Mouse (Mus musculus): ENCODE results near the gene Actr1a. TPM values are rescaled to one million over a fixed set of nuclear protein-coding genes. Genes with fewer than 3 reads are reported as not detected.

Gene Actr1a
- 17.4 and 47.0 TPM in 2 replicates for polyA plus RNA-seq (2012; ENCODE audit: low replicate concordance)

DNA sequence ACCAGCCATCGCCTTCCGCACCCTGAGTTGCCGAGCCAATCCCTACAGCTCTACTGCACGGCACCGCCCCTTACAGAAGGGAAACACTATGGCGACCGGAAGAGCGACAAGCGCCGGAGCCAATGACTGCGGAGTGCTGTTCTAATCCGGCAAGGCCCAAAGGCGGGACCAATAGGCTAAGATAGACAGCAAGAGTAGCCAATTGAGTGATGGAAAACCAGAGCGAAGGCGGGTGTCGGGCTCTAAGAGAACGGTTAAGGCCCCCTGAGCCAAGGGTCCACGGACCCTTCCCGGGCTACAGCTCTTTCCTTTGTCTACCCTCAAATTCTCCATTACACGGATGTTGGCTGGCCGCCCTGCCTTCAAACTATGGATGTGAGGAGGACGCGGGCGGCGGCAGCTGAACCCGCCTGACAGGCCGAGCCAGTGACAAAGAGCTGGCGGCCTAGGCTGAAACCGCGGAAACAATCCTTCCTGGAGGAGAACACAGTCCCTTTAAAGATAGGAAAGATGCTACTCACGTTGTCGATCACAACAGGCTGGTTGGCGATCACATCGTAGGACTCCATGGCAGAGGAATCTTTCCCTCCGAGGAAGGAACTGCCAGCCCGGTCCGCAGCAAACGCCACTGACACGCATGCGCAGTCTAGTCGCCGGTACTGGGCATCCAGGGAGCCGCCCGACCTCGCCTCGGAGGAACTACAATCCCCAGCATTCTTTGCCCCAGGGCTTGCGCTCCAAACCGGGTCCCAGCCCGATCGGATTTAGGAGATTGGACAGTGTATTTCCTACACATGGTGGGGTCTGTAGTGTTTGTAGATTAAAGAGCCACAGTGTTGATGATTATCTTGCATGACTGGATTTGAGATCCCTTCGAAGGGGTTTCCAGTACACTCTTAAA, at the start of gene Actr1a:
Gene Actr1a, minus strand, starts transcription at position 640 of the 901 bp plus-strand sequence.

DNA sequence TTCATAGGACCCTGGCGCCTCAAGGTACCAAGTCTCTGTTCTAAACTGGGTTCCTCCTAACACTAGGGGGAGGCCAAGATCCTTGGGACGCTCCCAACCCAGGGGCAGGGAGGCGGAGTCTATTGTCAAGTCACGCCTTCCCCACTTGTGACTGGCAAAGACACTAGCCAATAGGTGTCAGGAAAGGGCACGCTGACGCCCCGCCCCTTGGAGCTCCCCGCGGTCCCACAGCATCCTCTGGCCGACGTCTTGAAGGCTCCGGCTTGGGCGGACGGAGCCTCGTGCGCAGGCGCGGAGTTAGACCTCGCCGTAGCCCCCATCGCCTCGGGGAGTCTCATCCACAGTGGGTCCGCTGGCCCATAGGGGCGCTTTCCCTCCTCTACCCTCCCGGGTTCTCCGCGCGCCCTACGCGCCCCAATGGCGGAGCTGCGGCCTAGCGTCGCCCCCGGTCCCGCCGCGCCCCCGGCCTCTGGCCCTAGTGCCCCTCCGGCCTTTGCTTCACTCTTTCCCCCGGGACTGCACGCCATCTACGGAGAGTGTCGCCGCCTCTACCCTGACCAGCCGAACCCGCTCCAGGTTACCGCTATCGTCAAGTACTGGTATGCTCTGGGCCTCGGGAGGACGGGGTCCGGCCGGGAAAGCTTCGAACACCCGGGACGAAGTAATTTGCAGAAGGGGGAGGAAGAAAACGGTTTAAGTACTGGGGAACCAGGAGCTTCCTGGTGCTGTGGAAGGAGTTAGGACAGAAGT, 1.3 kb upstream of the Actr1a start, which contains the start of gene Sufu:
Gene Sufu, plus strand, starts transcription at position 211 of the 750 bp plus-strand sequence.

DNA sequence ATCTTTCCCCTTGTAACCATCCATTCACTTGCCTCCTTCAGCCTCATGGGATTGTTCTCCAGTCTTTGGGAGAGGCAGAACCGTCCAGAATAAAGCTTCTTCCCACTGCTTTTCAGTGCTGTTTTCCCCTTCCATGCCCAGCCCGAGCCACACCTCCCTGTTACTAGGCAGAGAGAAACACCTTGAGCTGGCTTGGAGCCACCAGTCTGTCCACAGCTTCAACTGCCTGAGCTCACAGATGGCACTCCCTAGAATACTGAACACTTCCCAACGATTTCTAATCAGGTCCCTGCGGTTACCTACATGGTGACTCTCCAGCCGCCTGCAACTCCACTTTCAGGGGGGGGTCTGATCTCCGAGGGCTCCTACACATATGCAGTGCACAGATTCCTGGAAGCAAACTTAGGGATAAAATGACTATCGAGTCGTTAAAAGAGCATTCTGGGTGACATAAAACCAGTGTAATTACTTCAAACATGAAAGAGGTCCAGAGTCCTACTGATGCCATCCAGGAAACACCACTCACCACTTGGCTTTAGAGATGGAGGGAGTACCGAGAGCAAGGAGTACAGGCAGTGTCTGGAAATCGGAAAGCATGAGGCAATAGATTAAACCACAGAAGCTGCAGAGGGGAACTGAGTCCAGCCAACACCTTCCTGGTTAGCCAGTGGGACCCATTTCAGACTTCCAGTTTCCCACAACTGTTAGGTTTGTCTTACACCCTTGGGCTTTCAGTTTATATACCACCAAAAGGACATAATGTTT, 45.2 kb downstream of the Actr1a start, which contains the start of gene 2310034G01Rik:
Gene 2310034G01Rik, minus strand, starts transcription at position 135 of the 765 bp plus-strand sequence.

DNA sequence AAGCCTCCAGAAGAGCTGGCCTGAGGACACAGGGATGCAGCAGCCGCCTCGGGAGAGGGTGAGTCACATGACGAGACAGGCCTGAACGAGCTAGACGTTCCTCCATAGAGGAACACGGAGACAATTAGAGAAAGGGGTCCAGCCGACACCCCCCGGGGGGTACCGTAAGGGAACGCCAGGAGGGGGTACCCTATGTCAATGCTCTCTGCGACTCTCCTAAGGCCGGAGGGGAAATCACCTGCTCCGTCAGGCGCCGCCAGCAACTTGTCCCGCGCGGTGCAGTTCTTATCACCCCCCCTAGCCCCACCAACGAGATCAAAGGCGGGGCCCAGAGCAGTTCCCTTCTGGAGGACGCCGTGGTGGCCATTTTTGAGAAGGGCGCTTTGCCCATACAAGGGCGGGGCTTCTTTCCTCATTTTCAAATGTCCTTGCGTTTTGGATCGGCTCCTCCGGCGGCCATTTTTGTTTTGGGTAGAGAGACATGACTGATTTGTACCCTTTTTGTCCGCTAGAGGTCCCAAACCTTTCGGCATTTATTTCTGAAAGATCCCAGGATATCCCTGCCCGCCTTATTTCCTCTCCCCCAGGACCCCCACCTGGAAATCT, 57.1 kb downstream of the Actr1a start, which contains the start of gene Cuedc2:
Gene Cuedc2, minus strand, starts transcription at position 372 of the 606 bp plus-strand sequence.

DNA sequence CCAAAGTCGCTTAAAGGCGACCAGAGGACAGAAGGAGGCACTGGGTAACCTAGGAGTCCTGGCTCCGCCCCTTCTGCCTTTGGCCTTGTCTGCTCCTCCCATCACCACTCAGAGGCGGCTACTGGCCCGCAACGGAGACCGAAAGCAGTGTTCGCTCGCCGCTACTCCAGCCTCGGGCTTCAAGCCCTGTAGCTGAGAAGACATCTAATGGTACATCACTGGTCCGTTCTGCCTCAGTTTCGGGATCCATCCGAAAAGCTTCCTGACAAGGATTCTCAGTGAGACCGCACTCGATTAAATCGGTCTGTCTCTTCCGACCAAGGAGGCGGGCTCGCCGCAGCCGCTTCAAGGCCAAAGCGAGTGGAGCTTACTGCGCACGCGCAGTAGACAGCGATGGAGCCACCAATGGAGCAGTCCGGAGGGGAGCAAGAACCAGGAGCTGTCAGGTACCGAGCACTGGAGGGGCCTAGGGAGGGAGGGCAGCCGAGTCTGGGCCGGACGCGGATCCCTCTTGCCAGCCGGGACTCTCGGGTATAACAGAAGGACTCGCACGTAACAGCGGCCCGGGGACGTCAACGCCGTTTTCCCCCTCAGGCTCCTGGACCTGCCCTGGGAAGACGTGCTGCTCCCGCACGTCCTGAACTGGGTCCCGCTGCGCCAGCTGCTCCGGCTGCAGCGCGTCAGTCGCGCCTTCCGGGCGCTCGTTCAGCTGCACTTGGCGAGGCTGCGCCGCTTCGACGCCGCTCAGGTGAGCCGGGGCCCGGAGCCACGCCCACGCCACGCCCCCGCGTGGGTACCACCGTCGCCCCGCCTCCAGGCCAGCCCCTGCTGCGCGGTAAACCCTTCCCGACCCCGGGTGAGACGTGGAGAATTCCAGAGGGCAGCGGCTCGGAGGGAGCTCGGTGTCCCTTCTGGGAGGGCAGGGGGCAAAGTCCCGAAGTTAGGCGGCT, 67.2 kb downstream of the Actr1a start, which contains the start of gene Fbxl15:
Gene Fbxl15, plus strand, starts transcription at position 104 of the 950 bp plus-strand sequence.

Other genes starting within 250 kb of the Actr1a start
- gene Pitx3, start 247.4 kb downstream of the Actr1a start, polyA plus RNA-seq (2012; ENCODE audit: low replicate concordance): not detected in 2 replicates
- gene Gbf1, start 243.2 kb downstream of the Actr1a start, polyA plus RNA-seq (2012; ENCODE audit: low replicate concordance): 511 and 517 TPM in 2 replicates
- 60.6 and 91.2 TPM in 2 replicates for gene Nfkb2, start 91.4 kb downstream of the Actr1a start, polyA plus RNA-seq (2012; ENCODE audit: low replicate concordance)
- 7.5 and 12.5 TPM in 2 replicates for gene Psd, start 68.6 kb downstream of the Actr1a start, polyA plus RNA-seq (2012; ENCODE audit: low replicate concordance)
- 19.7 and 24.8 TPM in 2 replicates for gene Fbxl15, start 67.6 kb downstream of the Actr1a start, polyA plus RNA-seq (2012; ENCODE audit: low replicate concordance)
- 104 and 126 TPM in 2 replicates for gene Cuedc2, start 57.0 kb downstream of the Actr1a start, polyA plus RNA-seq (2012; ENCODE audit: low replicate concordance)
- gene Mfsd13a, start 54.6 kb downstream of the Actr1a start, polyA plus RNA-seq (2012; ENCODE audit: low replicate concordance): 15.2 and 15.3 TPM in 2 replicates
- 0.13 and 0.43 TPM in 2 replicates for gene 2310034G01Rik, start 45.4 kb downstream of the Actr1a start, polyA plus RNA-seq (2012; ENCODE audit: low replicate concordance)
- gene Sufu, start 1.1 kb upstream of the Actr1a start, polyA plus RNA-seq (2012; ENCODE audit: low replicate concordance): 38.7 and 40.0 TPM in 2 replicates
- 109 and 117 TPM in 2 replicates for gene Trim8, start 106.0 kb upstream of the Actr1a start, polyA plus RNA-seq (2012; ENCODE audit: low replicate concordance)
- 5.5 and 13.7 TPM in 2 replicates for gene Arl3, start 177.4 kb upstream of the Actr1a start, polyA plus RNA-seq (2012; ENCODE audit: low replicate concordance)
- 0.54 and 1.9 TPM in 2 replicates for gene Sfxn2, start 177.6 kb upstream of the Actr1a start, polyA plus RNA-seq (2012; ENCODE audit: low replicate concordance)
- gene Wbp1l, start 203.3 kb upstream of the Actr1a start, polyA plus RNA-seq (2012; ENCODE audit: low replicate concordance): 42.2 and 42.7 TPM in 2 replicates

Data from leukemia stem cell, adult 10-12 weeks (primary cell).